Mouse (Mus musculus) G1E (cell line): ENCODE results near the gene Utp18.

Experiments
- CTCF ChIP-seq: IDR thresholded peaks from 2 replicates; pipeline ENCODE4 v1.5.1; 2012; ENCODE audit warnings: low read depth, low read length, inconsistent platforms, mixed read lengths
- GATA1 ChIP-seq: IDR thresholded peaks from 2 replicates; pipeline ENCODE4 v1.6.1; 2012; ENCODE audit warnings: borderline replicate concordance, low read length, inconsistent platforms, mixed read lengths
- GATA2 ChIP-seq: IDR thresholded peaks from 2 replicates; pipeline ENCODE4 v1.6.1; 2012; ENCODE audit warnings: low read depth, low read length, inconsistent platforms, borderline replicate concordance
- POLR2AphosphoS5 ChIP-seq: IDR thresholded peaks from 2 replicates; pipeline ENCODE4 v1.6.1; 2012; ENCODE audit warnings: low read depth, low read length, inconsistent platforms; ENCODE audit not compliant: insufficient replicate concordance
- TAL1 ChIP-seq: conservative IDR thresholded peaks from 2 replicates; pipeline ENCODE4 v1.6.1; 2012; ENCODE audit warnings: low read depth, low read length, inconsistent platforms, mixed read lengths

DNA sequence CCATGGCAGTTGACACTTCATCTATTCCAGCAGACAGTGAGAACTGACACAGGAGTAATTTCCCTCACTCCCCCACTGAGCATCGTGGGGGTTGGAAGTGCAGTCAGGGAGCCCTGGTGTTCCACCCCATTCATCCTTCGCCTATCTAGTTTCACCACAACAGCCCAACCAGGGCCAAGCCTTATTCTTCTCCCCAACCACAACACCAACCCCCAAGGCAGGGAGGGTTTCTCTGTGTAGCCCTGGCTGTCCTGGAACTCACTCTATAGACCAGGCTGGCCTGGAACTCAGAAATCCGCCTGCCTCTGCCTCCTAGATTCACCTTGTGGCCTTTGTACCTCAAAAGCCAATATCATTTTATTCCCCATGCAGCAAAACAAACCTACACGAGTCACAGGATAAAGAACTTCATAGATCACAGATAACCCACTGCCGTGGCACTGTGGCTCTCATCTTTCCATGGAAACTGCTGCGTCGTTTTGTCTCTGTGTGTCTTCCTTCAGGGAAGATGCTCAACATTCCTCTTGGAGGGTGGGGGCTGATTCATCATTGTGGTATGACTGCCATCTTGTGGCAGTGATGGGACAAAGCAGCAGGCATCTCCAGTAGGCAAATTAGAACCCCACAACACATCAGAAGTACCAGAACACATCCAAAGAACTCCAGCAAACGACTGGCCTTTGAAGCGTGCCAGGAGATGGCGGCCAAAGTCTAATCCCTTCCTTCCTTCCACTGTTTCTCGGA lies 73.3 kb downstream of the Utp18 start:
- no peak for TF ChIP-seq GATA1
- 0 out of 2 replicates have a peak, but pooled peaks have one; percentile 29 for TF ChIP-seq CTCF
- no peak for TF ChIP-seq POLR2AphosphoS5
- TF ChIP-seq TAL1: no peak
- TF ChIP-seq GATA2: no peak
